Mouse (Mus musculus): ENCODE results near the gene Nme9. TPM values are rescaled to one million over a fixed set of nuclear protein-coding genes. Genes with fewer than 3 reads are reported as not detected.

Gene Nme9
- total RNA-seq, 2 experiments from 2014 or later: not detected

DNA sequence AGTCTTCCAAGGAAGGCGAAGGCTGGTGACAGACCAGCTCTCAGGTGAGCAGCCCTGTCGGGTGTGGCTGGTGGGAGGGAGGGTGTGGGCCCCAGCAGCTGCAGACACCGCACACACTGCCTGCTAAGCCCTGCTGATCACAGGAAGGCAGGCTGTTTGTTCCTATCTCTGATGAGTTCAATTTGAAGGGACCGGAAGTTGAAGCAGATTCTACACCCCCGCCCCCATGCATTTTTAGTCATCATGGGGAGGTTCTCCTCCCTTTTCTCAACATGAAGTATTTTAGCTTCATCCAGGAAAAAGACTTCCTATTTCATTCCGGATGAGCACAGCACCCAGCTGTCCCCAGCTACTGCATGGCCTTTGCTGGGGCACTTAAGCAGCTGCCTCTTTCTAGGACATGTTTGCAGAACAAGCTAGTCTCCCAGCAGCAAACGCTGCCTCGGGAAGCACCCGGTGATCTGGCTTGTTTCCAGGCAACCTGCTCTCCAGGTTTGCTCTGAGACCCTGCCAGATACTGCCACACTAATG is 28.0 kb downstream of the Nme9 start:
- peak; percentile 34 to 36 for DNase-seq (ENCODE audit: low spot score in 2 of 2)

DNA sequence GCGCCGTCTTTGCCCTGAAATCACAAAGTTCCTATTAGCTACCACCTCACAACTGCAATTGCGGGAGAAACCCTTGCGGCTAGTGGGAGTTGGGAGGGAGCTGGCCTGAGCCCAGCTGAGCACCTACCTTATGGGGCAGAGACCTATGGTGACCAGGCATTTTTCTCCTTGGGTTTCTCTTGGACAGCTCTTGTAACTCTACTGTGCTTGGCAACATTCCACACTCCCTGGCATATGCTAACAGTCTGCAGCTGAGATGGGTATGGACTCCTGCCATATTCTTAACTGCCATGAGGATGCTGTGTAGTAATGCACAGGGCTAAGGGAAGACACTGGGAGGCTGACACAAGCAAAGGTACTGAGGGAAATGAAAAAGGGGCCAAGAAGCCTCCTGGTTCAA is 29.5 kb downstream of the Nme9 start:
- DNase-seq (ENCODE audit: low spot score in 2 of 2): peak in 1 of 2 experiments; percentile 43

DNA sequence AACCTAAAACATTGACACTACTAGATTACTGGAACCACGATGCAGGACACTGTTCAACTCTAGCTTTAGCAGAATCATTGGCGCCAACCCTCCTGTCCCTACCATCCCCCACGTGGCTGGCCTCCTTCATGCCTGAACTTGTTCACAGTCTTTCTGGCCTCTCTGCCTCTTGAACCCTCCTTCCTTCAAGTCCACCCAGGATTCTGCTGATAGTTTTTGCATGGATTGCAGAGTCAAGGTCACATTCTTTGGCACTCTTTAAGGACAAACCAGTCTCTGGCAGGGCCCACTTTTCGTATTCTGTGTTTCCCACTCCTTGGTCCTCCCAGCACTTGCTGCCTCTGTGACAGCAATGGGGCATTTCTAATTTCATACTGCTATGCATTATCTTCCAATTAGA is 31.9 kb downstream of the Nme9 start:
- no peak for DNase-seq (ENCODE audit: low spot score in 2 of 2)

DNA sequence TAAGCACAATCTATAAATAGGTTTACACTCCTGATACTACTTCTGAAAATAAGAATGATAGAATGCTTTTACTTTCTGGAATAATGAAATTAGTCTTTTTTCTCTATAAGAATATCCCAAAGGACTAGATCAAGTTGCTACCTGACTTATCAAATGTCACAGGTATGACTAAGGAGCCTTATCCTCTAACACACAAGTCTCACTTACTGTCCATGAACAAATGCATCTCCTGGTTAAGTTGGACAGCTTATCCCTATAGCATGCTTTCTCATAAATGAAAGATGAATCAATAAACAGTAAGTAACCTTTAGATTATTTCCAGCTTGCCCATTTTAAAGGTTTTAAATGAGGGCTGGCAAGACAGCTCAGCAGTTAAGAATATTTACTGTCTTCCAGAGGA is 33.4 kb downstream of the Nme9 start:
- DNase-seq (ENCODE audit: low spot score in 2 of 2): no peak

DNA sequence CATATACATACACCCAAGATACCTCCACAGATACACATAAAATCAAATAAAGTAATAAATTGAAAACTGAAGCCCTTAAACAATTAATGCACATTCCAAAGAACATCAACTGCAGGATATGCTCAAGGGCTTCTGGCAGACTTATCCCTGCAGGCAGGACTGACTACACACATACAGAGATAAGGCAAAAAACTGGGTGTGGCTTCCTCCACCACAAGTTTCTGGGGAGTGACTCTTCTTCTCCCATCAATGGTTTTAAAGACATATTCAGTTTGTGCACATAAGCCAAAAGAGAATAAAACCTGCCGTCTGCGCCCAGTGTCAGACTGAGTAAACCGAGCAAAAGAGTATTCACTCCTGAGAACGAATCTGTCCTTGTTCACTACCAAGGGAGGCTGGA is 33.9 kb downstream of the Nme9 start:
- no peak for DNase-seq (ENCODE audit: low spot score in 2 of 2)

DNA sequence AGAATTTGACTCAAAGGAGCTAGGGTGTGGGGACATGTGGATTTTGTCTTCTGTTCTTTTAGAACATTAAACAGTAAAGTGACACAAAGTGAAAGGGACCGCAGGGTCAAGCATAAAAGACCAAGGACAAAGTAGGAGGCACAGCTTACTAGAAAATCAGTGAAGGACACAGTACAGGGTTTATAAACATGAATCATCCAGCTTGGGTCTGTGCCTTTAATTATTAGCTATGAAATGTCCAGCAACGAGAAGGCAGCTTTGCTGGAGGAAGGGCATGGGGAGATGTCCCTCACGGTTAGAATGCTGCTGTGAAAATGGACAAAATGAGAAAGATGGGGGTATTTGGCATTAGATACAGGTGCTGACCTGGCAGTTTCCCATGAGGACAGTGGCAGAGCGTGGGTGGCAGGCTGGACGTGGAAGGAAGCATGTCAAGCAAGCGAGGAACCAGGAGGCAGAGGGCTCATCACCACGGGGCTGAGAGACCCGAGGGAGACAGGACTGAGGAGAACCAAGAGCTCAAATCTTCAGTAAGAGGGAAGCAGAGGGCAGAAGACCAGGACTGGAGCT is 35.9 kb downstream of the Nme9 start:
- DNase-seq (ENCODE audit: low spot score in 2 of 2): no peak

DNA sequence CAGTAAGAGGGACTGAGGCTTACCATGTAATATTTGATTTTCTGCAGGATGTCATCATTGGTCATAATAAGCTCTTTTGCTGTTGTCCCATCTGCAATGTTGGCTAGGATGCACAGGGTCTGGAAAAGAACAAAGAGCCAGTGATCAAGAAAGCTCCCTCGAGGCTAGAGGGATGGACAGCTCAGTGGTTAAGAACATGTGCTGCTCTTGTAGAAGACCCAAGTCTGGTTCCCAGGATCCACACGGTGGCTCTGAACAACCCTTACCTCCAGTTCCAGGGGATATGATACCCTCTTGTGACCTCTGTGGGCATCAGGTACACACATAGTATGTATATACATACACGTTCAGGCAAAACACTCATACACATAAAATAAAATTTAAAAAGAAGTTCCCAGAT is 36.6 kb downstream of the Nme9 start:
- no peak for DNase-seq (ENCODE audit: low spot score in 2 of 2)

DNA sequence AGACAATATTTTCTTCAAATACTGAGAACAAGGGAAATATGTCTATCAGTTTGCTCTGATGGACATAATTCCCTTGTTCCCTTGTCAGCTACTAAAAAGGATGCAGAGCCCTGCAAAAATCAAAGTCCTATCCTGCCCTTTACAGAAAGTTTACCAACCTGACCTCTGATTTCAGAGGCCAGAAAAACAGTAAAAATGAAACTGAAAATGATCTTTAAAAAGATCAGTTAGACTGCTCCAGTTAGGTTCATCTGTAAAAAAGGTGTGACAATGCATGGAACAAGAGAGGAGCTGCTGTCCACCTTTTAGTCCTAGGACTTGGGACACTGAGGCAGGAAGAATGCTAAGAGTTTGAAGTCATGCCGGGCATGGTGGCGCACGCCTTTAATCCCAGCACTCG is 39.8 kb downstream of the Nme9 start:
- DNase-seq (ENCODE audit: low spot score in 2 of 2): no peak

DNA sequence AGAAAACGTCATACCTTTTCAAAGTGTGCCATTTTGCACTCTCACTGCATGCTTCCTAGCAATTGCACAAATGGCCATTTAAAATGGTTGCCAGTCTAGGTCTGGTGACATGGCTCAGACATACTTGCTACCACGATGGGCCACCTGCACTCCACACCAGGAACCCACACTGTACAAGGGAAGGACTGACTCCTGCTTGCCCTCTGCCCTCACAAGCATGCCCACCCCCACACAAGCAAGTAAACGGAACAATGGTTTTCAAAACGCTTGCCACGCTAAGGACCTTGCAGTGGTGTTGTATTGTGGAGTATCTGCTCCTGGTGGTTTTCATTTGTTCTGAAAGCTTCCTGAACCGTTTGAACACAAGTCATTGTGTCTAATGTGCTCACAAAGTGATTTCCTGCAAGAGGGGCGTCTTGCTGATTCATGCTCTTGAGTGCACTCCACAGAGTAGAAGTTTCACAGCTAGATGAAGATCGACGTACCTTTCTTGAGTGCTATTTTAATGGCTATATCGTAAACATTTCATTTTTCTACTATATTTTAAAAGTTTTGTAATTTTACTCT is 41.4 kb downstream of the Nme9 start:
- no peak for DNase-seq (ENCODE audit: low spot score in 2 of 2)

DNA sequence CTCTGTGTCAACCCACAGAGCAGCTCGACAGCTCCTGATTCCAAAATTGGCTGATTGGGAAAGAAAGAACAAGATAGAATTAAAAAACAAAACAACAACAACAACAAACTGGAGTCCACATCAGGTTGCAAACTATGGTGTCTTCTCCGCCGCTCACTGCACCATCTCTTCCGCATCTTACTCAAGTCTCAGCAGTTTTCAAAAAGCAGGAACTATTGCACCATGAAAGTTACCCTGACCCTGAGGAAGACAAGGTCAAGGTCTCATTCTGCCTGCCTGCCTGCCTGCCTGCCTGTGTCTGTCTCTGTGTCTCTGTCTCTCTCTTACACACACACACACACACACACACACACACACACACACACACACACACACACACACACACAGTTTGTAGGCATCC is 48.1 kb downstream of the Nme9 start:
- no peak for DNase-seq (ENCODE audit: low spot score in 2 of 2)

DNA sequence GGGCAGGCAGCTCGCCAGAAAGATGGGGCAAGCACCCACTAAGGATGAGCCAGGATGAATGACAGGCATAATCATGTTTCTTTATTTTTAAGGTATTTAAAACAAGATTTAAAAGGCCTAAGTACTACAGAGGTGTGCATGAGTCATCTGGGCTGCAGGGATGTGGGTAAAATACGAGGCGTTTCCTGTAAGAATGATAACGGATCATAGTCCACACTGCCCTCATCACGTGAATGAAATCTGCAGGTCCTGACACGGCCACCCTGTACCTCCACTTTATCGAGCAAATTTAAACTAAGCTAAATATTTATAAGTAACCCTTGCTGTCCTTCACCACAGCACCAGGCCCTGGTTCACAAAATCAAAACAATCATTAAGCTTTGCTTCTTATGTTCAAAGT is 54.6 kb downstream of the Nme9 start:
- DNase-seq (ENCODE audit: low spot score in 2 of 2): no peak

Other genes with a start within 250 kb of the Nme9 start
- not detected for gene Faiml, start 214.2 kb upstream of the Nme9 start, total RNA-seq (2021)
- 10 to 100 TPM; 19.2 to 23.9 TPM for gene Cep70, start 208.1 kb upstream of the Nme9 start, total RNA-seq (2021)
- gene Esyt3, start 92.9 kb upstream of the Nme9 start, total RNA-seq (2021): 1 to 10 TPM in 1 of 2 experiments, under 1 TPM in 1; 0.95 to 1.4 TPM
- gene Mras, start 14.1 kb upstream of the Nme9 start, total RNA-seq (2021): 100 to 1,000 TPM; 161 to 167 TPM
- 10 to 100 TPM; 55.4 to 55.7 TPM for gene Armc8, start 117.4 kb downstream of the Nme9 start, total RNA-seq (2021)
- gene Dbr1, start 124.3 kb downstream of the Nme9 start, total RNA-seq (2021): 10 to 100 TPM; 11.2 to 13.8 TPM
- under 1 TPM; 0.16 to 0.28 TPM for gene A4gnt, start 161.0 kb downstream of the Nme9 start, total RNA-seq (2021)
- 10 to 100 TPM; 25.1 to 27.5 TPM for gene Dzip1l, start 178.0 kb downstream of the Nme9 start, total RNA-seq (2021)

All from left cerebral cortex, adult 18-20 months (tissue).